Mouse (Mus musculus): ENCODE measurements around the gene Foxj2.

Foxj2 gene

GRCm38 (mm10) chr6:122873871-122874719, 54.4 kb downstream of the Foxj2 start, which contains the start of gene Necap1:
Gene Necap1 (plus strand): TSS chr6:122874474.
- peak; percentile 92 for DNase-seq (ENCODE audit: low spot score)

- no peak for DNase-seq (ENCODE audit: low spot score)
Measured at GRCm38 (mm10) chr6:122874720-122875389, 55.1 kb downstream of the Foxj2 start.

GRCm38 (mm10) chr6:122879141-122879735, 59.5 kb downstream of the Foxj2 start:
- DNase-seq (ENCODE audit: low spot score): no peak

GRCm38 (mm10) chr6:122879781-122880505, 60.2 kb downstream of the Foxj2 start:
- DNase-seq (ENCODE audit: low spot score): no peak

GRCm38 (mm10) chr6:122881287-122881686, 61.6 kb downstream of the Foxj2 start:
- no peak for DNase-seq (ENCODE audit: low spot score)

GRCm38 (mm10) chr6:122883603-122884002, 63.9 kb downstream of the Foxj2 start:
- no peak for DNase-seq (ENCODE audit: low spot score)

GRCm38 (mm10) chr6:122889599-122889998, 69.9 kb downstream of the Foxj2 start:
- DNase-seq (ENCODE audit: low spot score): no peak

GRCm38 (mm10) chr6:122892442-122893049, 72.8 kb downstream of the Foxj2 start:
- peak; percentile 39 for DNase-seq (ENCODE audit: low spot score)

All from spleen, adult 12 weeks (tissue).